Mouse (Mus musculus): ENCODE measurements at regions not wholly inside any gene's neighbourhood (a gene's known extent, or its start where the extent isn't known, plus 50 kb on each side); places are given as distances from the start of the nearest gene placed in this dataset.

DNA sequence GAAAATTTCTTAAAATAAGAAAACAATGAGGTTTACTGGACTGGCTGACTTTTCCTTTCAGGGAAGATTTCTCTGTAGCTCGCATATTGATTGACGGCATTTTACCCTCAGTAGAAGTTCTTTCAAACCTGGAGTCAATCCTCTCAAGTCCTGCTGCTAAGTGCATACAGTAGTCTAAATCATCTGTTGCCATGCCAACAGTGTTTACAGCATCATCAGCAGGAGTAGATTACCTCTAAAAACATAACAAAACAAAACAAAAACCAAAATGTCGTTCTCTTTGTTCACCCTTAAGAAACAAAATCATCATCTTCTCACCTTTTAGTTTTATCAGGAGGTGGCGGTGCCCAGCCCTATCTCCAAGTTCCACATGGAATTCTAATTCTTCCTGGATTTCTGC lies 143.8 kb downstream of the Icos start:
- no peak for TF ChIP-seq CTCF (IDR thresholded peaks at IDR 0.05; ENCODE audit: low read depth)
- TF ChIP-seq EP300 (IDR thresholded peaks at IDR 0.05; ENCODE audit: low read depth) = no peak
- Histone ChIP-seq H3K27ac (ENCODE audit: low read depth) (no peak overlapping the region), H3K9me3 (ENCODE audit: low read length) (no peaks in the 10 kb centered on the region), H3K4me2 (ENCODE audit: low read depth, low read length) (no peak overlapping the region), H3K36me3 (replicated peaks; ENCODE audit: insufficient read depth, low read length) (no peaks in the 10 kb centered on the region), H3K4me3 (ENCODE audit: low read depth, low read length) (no peak overlapping the region), H3K9ac (replicated peaks) (no peak overlapping the region), H3K4me1 (ENCODE audit: insufficient read depth) (no peaks in the 10 kb centered on the region), H3K27me3 (ENCODE audit: insufficient read depth, low read length) (no peaks in the 10 kb centered on the region)
- DNase-seq (no peak), ATAC-seq (no peak)
- 69% methylated on average over 4 of the region's 4 CpGs for WGBS (ENCODE audit: insufficient replicate concordance)

DNA sequence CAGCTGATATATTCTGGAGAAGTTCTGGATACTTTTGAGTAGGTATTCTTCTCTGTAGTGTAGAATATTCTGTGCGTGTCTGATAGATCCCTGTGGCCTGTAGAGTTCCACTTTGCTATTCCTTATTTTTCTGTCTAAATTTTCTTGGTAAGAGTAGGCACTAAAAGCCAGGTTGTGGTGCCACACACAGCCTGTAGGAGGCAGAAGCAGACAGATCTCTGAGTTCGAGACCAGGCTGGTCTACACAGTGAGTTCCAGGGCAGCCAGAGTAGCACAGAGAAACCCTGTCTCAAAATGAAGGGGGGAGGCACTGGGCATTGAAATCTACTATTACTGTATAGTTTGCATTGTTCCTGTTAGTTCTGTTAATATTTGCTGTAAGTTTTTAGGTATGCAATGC lies 147.4 kb downstream of the Icos start:
- H3K9me3 ChIP-seq (ENCODE audit: low read length) = no peaks in the 10 kb centered on the region
- no peak for ATAC-seq
- H3K4me3 ChIP-seq (ENCODE audit: low read depth, low read length) = no peak overlapping the region
- TF ChIP-seq EP300 (IDR thresholded peaks at IDR 0.05; ENCODE audit: low read depth) (no peak), CTCF (IDR thresholded peaks at IDR 0.05; ENCODE audit: low read depth) (no peak)
- H3K36me3 ChIP-seq (replicated peaks; ENCODE audit: insufficient read depth, low read length) = no peaks in the 10 kb centered on the region
- H3K4me1 ChIP-seq (ENCODE audit: insufficient read depth) = no peaks in the 10 kb centered on the region
- no peaks in the 10 kb centered on the region for H3K27me3 ChIP-seq (ENCODE audit: insufficient read depth, low read length)
- H3K27ac ChIP-seq (ENCODE audit: low read depth) = no peak overlapping the region
- no peak overlapping the region for H3K4me2 ChIP-seq (ENCODE audit: low read depth, low read length)
- no peak for DNase-seq
- no peak overlapping the region for H3K9ac ChIP-seq (replicated peaks)
- 69% methylated on average over 2 of the region's 2 CpGs for WGBS (ENCODE audit: insufficient replicate concordance)

DNA sequence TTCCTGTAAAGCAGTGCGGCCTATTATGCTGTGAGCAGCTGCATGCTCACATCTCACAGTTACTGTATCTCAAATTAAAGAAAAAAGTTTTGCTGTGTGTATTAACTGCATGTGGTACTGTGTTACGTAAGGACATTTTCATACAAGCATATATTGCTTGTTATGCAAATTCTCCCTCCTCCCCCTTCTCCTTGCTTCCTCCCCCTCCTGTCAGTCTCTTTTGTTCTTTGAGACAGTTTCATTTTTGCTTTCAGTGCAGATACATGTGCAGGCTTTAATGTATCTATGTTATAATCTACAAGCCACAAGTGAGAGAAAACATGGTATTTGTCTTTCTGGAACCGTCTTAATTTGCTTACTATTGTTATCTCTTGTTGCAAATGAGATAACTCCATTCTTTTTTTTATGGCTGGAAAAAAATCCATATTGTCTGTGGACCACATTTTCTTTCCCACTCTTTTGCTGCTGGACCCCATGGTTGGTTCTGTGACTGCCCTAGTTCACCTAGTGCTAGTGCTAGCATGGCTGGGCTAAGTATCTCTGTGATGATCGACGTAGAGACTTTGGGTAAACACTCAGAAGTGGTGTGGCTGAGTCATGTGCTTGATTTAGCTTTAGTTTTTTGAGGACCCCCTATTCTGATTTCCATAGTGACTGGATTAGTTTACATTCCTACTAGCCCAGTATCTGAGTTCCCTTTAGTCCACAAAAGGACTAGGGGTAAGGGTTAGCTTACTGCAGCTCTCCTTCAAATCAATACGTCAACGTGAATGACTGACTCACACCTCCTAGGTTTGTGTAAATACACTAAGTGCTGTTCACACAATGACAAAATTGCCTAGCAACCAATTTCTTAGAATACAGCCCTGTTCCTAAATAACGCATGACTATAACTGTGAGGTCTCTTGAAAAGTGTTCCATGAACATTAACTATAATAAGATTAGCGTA lies 158.1 kb downstream of the Icos start:
- DNase-seq (no peak), ATAC-seq (no peak)

DNA sequence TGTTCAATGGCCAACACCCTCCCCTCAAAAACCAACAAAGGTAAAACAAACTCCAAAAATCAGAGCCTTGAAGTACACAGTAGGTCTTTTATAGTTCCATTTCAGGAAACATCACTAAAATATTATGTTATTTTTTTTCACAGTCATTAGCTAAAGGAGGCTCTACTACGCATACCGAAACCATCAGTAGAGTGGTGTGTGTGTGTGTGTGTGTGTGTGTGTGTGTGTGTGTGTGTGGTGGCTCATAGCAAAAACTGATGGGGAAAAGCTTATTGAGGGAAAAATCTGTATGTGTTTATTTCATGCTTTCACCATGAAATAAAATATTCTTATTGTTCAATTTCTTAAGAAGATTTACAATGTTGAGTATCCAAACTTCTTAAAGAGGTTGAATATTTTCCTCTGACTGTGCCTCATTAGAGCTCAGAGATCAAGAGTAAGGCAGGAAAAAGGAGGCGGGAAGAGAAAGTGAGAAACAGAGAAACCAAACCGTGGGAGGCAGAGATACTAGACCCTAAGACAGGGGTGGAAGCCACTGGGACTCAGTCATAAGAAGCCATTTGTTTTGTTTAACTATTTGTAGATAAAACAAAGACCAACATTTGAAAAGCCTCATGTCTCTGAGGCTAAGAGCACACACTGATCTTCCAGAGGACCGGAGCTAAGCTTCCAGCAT lies 159.6 kb downstream of the Icos start:
- no peak for ATAC-seq
- H3K36me3 ChIP-seq (replicated peaks; ENCODE audit: insufficient read depth, low read length) = no peaks in the 10 kb centered on the region

More for the DNA sequence above, 158.1 kb downstream of the Icos start:
- TF ChIP-seq EP300 (IDR thresholded peaks at IDR 0.05; ENCODE audit: low read depth) (no peak), CTCF (IDR thresholded peaks at IDR 0.05; ENCODE audit: low read depth) (no peak)
- WGBS (ENCODE audit: insufficient replicate concordance) = 67% methylated on average over 9 of the region's 9 CpGs
- Histone ChIP-seq H3K4me3 (ENCODE audit: low read depth, low read length) (no peak overlapping the region), H3K4me2 (ENCODE audit: low read depth, low read length) (no peak overlapping the region), H3K4me1 (ENCODE audit: insufficient read depth) (0 out of 2 replicates have a peak, but pooled peaks cover 2% of the 10 kb centered on the region), H3K36me3 (replicated peaks; ENCODE audit: insufficient read depth, low read length) (no peaks in the 10 kb centered on the region), H3K9me3 (ENCODE audit: low read length) (no peaks in the 10 kb centered on the region), H3K9ac (replicated peaks) (no peak overlapping the region), H3K27ac (ENCODE audit: low read depth) (no peak overlapping the region), H3K27me3 (ENCODE audit: insufficient read depth, low read length) (no peaks in the 10 kb centered on the region)

DNA sequence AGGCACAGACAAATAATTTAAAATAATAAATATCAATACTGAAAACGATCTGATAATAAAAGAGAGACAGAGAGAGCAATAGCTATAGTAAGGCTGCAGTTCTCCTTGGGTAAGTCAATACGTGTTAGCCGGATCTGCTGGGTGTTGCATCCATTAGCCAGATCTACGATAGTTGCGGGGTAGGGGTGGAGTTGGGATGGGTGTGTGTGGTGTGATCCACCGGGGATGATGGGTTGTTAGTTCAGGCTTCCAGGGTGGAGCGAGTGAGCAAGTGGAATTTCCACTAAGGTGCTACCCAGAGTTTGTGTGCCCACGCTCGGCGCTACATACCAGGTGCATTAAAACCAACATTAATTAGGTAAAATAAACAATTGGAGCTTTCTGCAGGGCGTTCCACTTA lies 160.2 kb downstream of the Icos start:
- Histone ChIP-seq H3K9ac (replicated peaks) (no peak overlapping the region), H3K4me3 (ENCODE audit: low read depth, low read length) (no peak overlapping the region), H3K27ac (ENCODE audit: low read depth) (no peak overlapping the region), H3K4me2 (ENCODE audit: low read depth, low read length) (no peak overlapping the region), H3K27me3 (ENCODE audit: insufficient read depth, low read length) (no peaks in the 10 kb centered on the region), H3K36me3 (replicated peaks; ENCODE audit: insufficient read depth, low read length) (no peaks in the 10 kb centered on the region), H3K4me1 (ENCODE audit: insufficient read depth) (0 out of 2 replicates have a peak, but pooled peaks cover 5% of the 10 kb centered on the region), H3K9me3 (ENCODE audit: low read length) (no peaks in the 10 kb centered on the region)
- ATAC-seq = no peak
- TF ChIP-seq CTCF (IDR thresholded peaks at IDR 0.05; ENCODE audit: low read depth) (no peak), EP300 (IDR thresholded peaks at IDR 0.05; ENCODE audit: low read depth) (no peak)
- WGBS (ENCODE audit: insufficient replicate concordance) = 62% methylated on average over 11 of the region's 11 CpGs
- no peak for DNase-seq

More for the DNA sequence above, 159.6 kb downstream of the Icos start:
- 0 out of 2 replicates have a peak, but pooled peaks cover 5% of the 10 kb centered on the region for H3K4me1 ChIP-seq (ENCODE audit: insufficient read depth)
- WGBS (ENCODE audit: insufficient replicate concordance) = 49% methylated on average over 5 of the region's 5 CpGs
- no peak overlapping the region for H3K27ac ChIP-seq (ENCODE audit: low read depth)
- H3K9me3 ChIP-seq (ENCODE audit: low read length) = no peaks in the 10 kb centered on the region
- no peak overlapping the region for H3K4me2 ChIP-seq (ENCODE audit: low read depth, low read length)
- H3K27me3 ChIP-seq (ENCODE audit: insufficient read depth, low read length) = no peaks in the 10 kb centered on the region
- no peak overlapping the region for H3K9ac ChIP-seq (replicated peaks)
- TF ChIP-seq CTCF (IDR thresholded peaks at IDR 0.05; ENCODE audit: low read depth) (no peak), EP300 (IDR thresholded peaks at IDR 0.05; ENCODE audit: low read depth) (no peak)
- DNase-seq = no peak
- no peak overlapping the region for H3K4me3 ChIP-seq (ENCODE audit: low read depth, low read length)

DNA sequence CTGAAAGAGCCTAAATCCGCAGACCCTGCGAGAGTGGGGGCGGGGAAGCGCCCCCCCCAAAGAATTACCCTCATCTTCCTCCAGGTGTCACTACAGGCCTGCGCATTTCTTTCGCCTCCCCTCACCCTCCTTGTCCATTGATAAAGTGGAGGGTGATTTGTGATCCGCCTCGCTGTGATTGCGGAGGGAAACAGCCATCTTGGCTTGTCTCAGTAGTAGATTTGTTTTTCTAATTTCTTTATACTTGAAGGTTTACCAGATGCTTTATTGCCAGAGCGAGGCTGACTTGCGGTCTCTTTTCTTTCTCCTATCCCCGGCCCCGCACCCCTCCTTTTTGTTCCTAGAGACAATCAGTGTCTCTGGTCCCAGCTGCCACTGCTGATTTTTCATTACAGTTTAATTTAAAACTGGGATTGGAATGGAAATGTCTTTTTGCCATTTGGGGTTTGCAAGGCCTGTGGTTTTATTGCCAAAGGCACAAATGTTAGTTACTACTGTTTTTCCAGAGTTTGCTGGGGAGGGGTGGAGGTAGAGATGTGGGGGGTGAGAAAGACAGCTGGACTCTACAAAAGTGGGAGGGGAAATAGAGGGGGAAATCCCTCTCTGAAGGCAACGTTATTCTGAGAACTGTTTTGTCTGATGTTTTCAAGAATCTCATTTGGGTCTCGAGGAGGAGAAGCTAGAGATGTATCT lies 161.7 kb downstream of the Icos start:
- 0 out of 2 replicates have a peak, but pooled peaks cover 5% of the 10 kb centered on the region for H3K4me1 ChIP-seq (ENCODE audit: insufficient read depth)
- ATAC-seq (no peak), DNase-seq (peak; percentile 30)
- H3K4me3 ChIP-seq (ENCODE audit: low read depth, low read length) = no peak overlapping the region
- peak; percentile 70 for TF ChIP-seq CTCF (IDR thresholded peaks at IDR 0.05; ENCODE audit: low read depth)
- no peak for TF ChIP-seq EP300 (IDR thresholded peaks at IDR 0.05; ENCODE audit: low read depth)
- H3K9ac ChIP-seq (replicated peaks) = no peak overlapping the region
- 21% methylated on average over 15 of the region's 15 CpGs for WGBS (ENCODE audit: insufficient replicate concordance)
- H3K36me3 ChIP-seq (replicated peaks; ENCODE audit: insufficient read depth, low read length) = no peaks in the 10 kb centered on the region
- H3K27ac ChIP-seq (ENCODE audit: low read depth) = no peak overlapping the region
- no peaks in the 10 kb centered on the region for H3K9me3 ChIP-seq (ENCODE audit: low read length)
- no peak overlapping the region for H3K4me2 ChIP-seq (ENCODE audit: low read depth, low read length)
- no peaks in the 10 kb centered on the region for H3K27me3 ChIP-seq (ENCODE audit: insufficient read depth, low read length)
